Mouse (Mus musculus): ENCODE measurements at regions not wholly inside any gene's neighbourhood (a gene's known extent, or its start where the extent isn't known, plus 50 kb on each side); places are given as distances from the start of the nearest gene placed in this dataset.

- TF ChIP-seq CTCF (IDR thresholded peaks at IDR 0.05; ENCODE audit: low read depth, low read length) (no peak), EP300 (IDR thresholded peaks at IDR 0.05; ENCODE audit: insufficient read depth, low read depth, low read length) (no peak), POLR2A (IDR thresholded peaks at IDR 0.05; ENCODE audit: insufficient read depth, low read length) (no peak)
These were observed 134.6 kb downstream of the Gsdmc2 start for GRCm38 (mm10) chr15:63710381-63710780.
